Mouse (Mus musculus) gastrocnemius, postnatal 36 days (tissue): ENCODE results near the gene Sigmar1. TPM values are rescaled to one million over a fixed set of nuclear protein-coding genes. Genes with fewer than 3 reads are reported as not detected.
"Not testable (repeated sequence)": the region's sequence is repeated elsewhere in the genome, so short reads cannot be mapped to it uniquely, and the experiment has no call there.

Experiments
- DNase-seq, 2 experiments: peaks; one replicate each; pipeline ENCODE4 v3.0.0; 2022
- intact Hi-C: fragments of 180-260 bp; cut with DNase I; formaldehyde crosslinking; loops from one replicate; pipeline ENCODE4 v1.15.1; 2025
- total RNA-seq, 2 experiments: library from RNA; stranded (reverse); gene quantifications; 2 replicates each; pipeline ENCODE4 v1.2.3; 2021

The Sigmar1 gene
- total RNA-seq, 2 experiments from 2014 or later: 7.2 to 8.8 TPM

GRCm38 (mm10) chr4:41713197-41714067 lies 42.5 kb downstream of the Sigmar1 start, which contains the start of gene Rpp25l:
Gene Rpp25l, minus strand, starts transcription at chr4:41713534.
- intact Hi-C loops: loop anchor here (5.0 kb wide), 1 partner anchor 246 kb away; the partner anchor contains the start of gene Nudt2
- DNase-seq: peak; percentile 75 to 85

GRCm38 (mm10) chr4:41712421-41713196 lies 43.3 kb downstream of the Sigmar1 start:
- DNase-seq: peak; percentile 40
- intact Hi-C loops: loop anchor here (5.0 kb wide), 1 partner anchor 245 kb away; the partner anchor contains the start of gene Nudt2

GRCm38 (mm10) chr4:41711705-41712375 lies 44.1 kb downstream of the Sigmar1 start:
- intact Hi-C loops: loop anchor here (5.0 kb wide), 1 partner anchor 245 kb away; the partner anchor contains the start of gene Nudt2
- no peak for DNase-seq

- no peak for DNase-seq
- intact Hi-C loops: loop anchor here (5.0 kb wide), 1 partner anchor 243 kb away; the partner anchor contains the start of gene Nudt2
These were observed 45.7 kb downstream of the Sigmar1 start for GRCm38 (mm10) chr4:41710229-41710628.

- no peak for DNase-seq
These were observed 47.7 kb downstream of the Sigmar1 start for GRCm38 (mm10) chr4:41708192-41708745.

GRCm38 (mm10) chr4:41707011-41707535 lies 48.9 kb downstream of the Sigmar1 start:
- peak; percentile 44 to 54 for DNase-seq
- intact Hi-C loops: loop anchor here (5.0 kb wide), 4 partner anchors 50 to 185 kb away; no protein-coding TSS in a partner anchor

More at GRCm38 (mm10) chr4:41708192-41708745, 47.7 kb downstream of the Sigmar1 start:
- intact Hi-C loops: loop anchor here (5.0 kb wide), 4 partner anchors 51 to 186 kb away; no protein-coding TSS in a partner anchor

- DNase-seq: no peak
- intact Hi-C loops: loop anchor here (5.0 kb wide), 4 partner anchors 49 to 184 kb away; no protein-coding TSS in a partner anchor
These were observed 49.8 kb downstream of the Sigmar1 start for GRCm38 (mm10) chr4:41705922-41706754.

- intact Hi-C loops: loop anchor here (5.0 kb wide), 4 partner anchors 47 to 182 kb away; no protein-coding TSS in a partner anchor
- DNase-seq: no peak
These were observed 51.3 kb downstream of the Sigmar1 start for GRCm38 (mm10) chr4:41704651-41705050.

- intact Hi-C loops, DNase-seq: not testable (repeated sequence)
These were observed 53.7 kb downstream of the Sigmar1 start for GRCm38 (mm10) chr4:41702226-41702625.

GRCm38 (mm10) chr4:41700224-41700623 lies 55.7 kb downstream of the Sigmar1 start:
- intact Hi-C loops, DNase-seq: not testable (repeated sequence)

- DNase-seq, intact Hi-C loops: not testable (repeated sequence)
These were observed 56.2 kb downstream of the Sigmar1 start, which contains the start of gene Il11ra1 for GRCm38 (mm10) chr4:41699783-41700182. Gene Il11ra1, plus strand, starts transcription at chr4:41699989.

- intact Hi-C loops: not testable (repeated sequence)
- DNase-seq: peak; percentile 56 to 79
These were observed 57.4 kb downstream of the Sigmar1 start for GRCm38 (mm10) chr4:41698421-41699016.

GRCm38 (mm10) chr4:41696930-41697841 lies 58.8 kb downstream of the Sigmar1 start, which contains the start of gene Cntfr:
Gene Cntfr, minus strand, starts transcription at chr4:41697089.
- intact Hi-C loops: not testable (repeated sequence)
- peak; percentile 82 to 85 for DNase-seq

- DNase-seq, intact Hi-C loops: not testable (repeated sequence)
These were observed 59.5 kb downstream of the Sigmar1 start for GRCm38 (mm10) chr4:41696452-41696851.

GRCm38 (mm10) chr4:41695800-41696199 lies 60.2 kb downstream of the Sigmar1 start:
- intact Hi-C loops, DNase-seq: not testable (repeated sequence)

GRCm38 (mm10) chr4:41693511-41693910 lies 62.4 kb downstream of the Sigmar1 start:
- intact Hi-C loops, DNase-seq: not testable (repeated sequence)

- intact Hi-C loops, DNase-seq: not testable (repeated sequence)
These were observed 65.9 kb downstream of the Sigmar1 start for GRCm38 (mm10) chr4:41690014-41690413.
